Mouse (Mus musculus): ENCODE measurements around the gene Dyrk1a. TPM values are rescaled to one million over a fixed set of nuclear protein-coding genes. Genes with fewer than 3 reads are reported as not detected.

The Dyrk1a gene
- polyA plus RNA-seq, 1 experiment from 2014 or later = 12.7 TPM

- Histone ChIP-seq H3K4me3 (no peak overlapping the region), H3K4me2 (no peak overlapping the region), H3K4me1 (no peaks in the 10 kb centered on the region), H3K27ac (no peak overlapping the region), H3K9ac (no peak overlapping the region), H3K9me3 (replicated peaks) (no peaks in the 10 kb centered on the region), H3K36me3 (ENCODE audit: poor library complexity, severe bottlenecking) (no peaks in the 10 kb centered on the region), H3K27me3 (no peaks in the 10 kb centered on the region)
- 98% methylated on average over 4 of the region's 4 CpGs for WGBS
- no peak for ATAC-seq
These were observed 132.2 kb downstream of the Dyrk1a start for GRCm38 (mm10) chr16:94701971-94702370.

GRCm38 (mm10) chr16:94713480-94714094 lies 143.8 kb downstream of the Dyrk1a start:
- peak overlapping the region; percentile 59 for H3K4me2 ChIP-seq
- H3K4me3 ChIP-seq = peak overlapping the region; percentile 30
- peaks cover 4% of the 10 kb centered on the region for H3K9me3 ChIP-seq (replicated peaks)
- 9% methylated on average over 25 of the region's 25 CpGs for WGBS
- peaks cover 9% of the 10 kb centered on the region for H3K4me1 ChIP-seq
- peak; percentile 92 for ATAC-seq
- H3K27me3 ChIP-seq = no peaks in the 10 kb centered on the region; the same call in 1 of the 2 replicates
- peak overlapping the region; percentile 54 for H3K9ac ChIP-seq
- H3K36me3 ChIP-seq (ENCODE audit: poor library complexity, severe bottlenecking) = no peaks in the 10 kb centered on the region
- no peak overlapping the region for H3K27ac ChIP-seq

GRCm38 (mm10) chr16:94714483-94714882 lies 144.7 kb downstream of the Dyrk1a start:
- WGBS = 73% methylated on average over 14 of the region's 14 CpGs
- Histone ChIP-seq H3K4me2 (no peak overlapping the region), H3K4me1 (peaks cover 9% of the 10 kb centered on the region), H3K9me3 (replicated peaks) (peaks cover 4% of the 10 kb centered on the region), H3K27me3 (no peaks in the 10 kb centered on the region; the same call in 1 of the 2 replicates), H3K36me3 (ENCODE audit: poor library complexity, severe bottlenecking) (no peaks in the 10 kb centered on the region), H3K9ac (no peak overlapping the region), H3K27ac (no peak overlapping the region), H3K4me3 (no peak overlapping the region)
- ATAC-seq = no peak

GRCm38 (mm10) chr16:94717051-94717450 lies 147.2 kb downstream of the Dyrk1a start:
- Histone ChIP-seq H3K36me3 (ENCODE audit: poor library complexity, severe bottlenecking) (no peaks in the 10 kb centered on the region), H3K9ac (no peak overlapping the region), H3K4me2 (no peak overlapping the region), H3K27ac (no peak overlapping the region), H3K4me3 (no peak overlapping the region), H3K27me3 (no peaks in the 10 kb centered on the region; the same call in 1 of the 2 replicates), H3K9me3 (replicated peaks) (peaks cover 4% of the 10 kb centered on the region), H3K4me1 (peaks cover 9% of the 10 kb centered on the region)
- no peak for ATAC-seq
- WGBS = 90% methylated on average over 11 of the region's 11 CpGs

- Histone ChIP-seq H3K27me3 (no peaks in the 10 kb centered on the region; the same call in 1 of the 2 replicates), H3K27ac (no peak overlapping the region), H3K4me2 (no peak overlapping the region), H3K9me3 (replicated peaks) (peaks cover 4% of the 10 kb centered on the region), H3K4me1 (peaks cover 6% of the 10 kb centered on the region), H3K9ac (no peak overlapping the region), H3K4me3 (no peak overlapping the region), H3K36me3 (ENCODE audit: poor library complexity, severe bottlenecking) (no peaks in the 10 kb centered on the region)
- WGBS = 55% methylated on average over 4 of the region's 4 CpGs
- no peak for ATAC-seq
These were observed 149.1 kb downstream of the Dyrk1a start for GRCm38 (mm10) chr16:94718919-94719318.

- no peak overlapping the region for H3K27ac ChIP-seq
- H3K36me3 ChIP-seq (ENCODE audit: poor library complexity, severe bottlenecking) = no peaks in the 10 kb centered on the region
- H3K4me1 ChIP-seq = 0 out of 2 replicates have a peak, but pooled peaks cover 5% of the 10 kb centered on the region
- no peak overlapping the region for H3K4me3 ChIP-seq
- 81% methylated on average over 4 of the region's 4 CpGs for WGBS
- no peak overlapping the region for H3K4me2 ChIP-seq
- H3K27me3 ChIP-seq = no peaks in the 10 kb centered on the region; the same call in 1 of the 2 replicates
- ATAC-seq = no peak
- no peak overlapping the region for H3K9ac ChIP-seq
- H3K9me3 ChIP-seq (replicated peaks) = peaks cover 4% of the 10 kb centered on the region
These were observed 149.7 kb downstream of the Dyrk1a start for GRCm38 (mm10) chr16:94719488-94719887.

GRCm38 (mm10) chr16:94720476-94721153 lies 150.8 kb downstream of the Dyrk1a start:
- WGBS = 67% methylated on average over 7 of the region's 7 CpGs

GRCm38 (mm10) chr16:94721549-94722006 lies 151.8 kb downstream of the Dyrk1a start:
- whole genome bisulfite sequencing = 83% methylated on average over 10 of the region's 10 CpGs
- no peak for ATAC-seq

More at GRCm38 (mm10) chr16:94720476-94721153, 150.8 kb downstream of the Dyrk1a start:
- Histone ChIP-seq H3K4me2 (no peak overlapping the region), H3K27me3 (no peaks in the 10 kb centered on the region), H3K27ac (no peak overlapping the region), H3K9ac (no peak overlapping the region), H3K36me3 (ENCODE audit: poor library complexity, severe bottlenecking) (no peaks in the 10 kb centered on the region), H3K9me3 (replicated peaks) (peaks cover 4% of the 10 kb centered on the region), H3K4me3 (no peak overlapping the region), H3K4me1 (0 out of 2 replicates have a peak, but pooled peaks cover 11% of the 10 kb centered on the region)
- no peak for ATAC-seq

GRCm38 (mm10) chr16:94722936-94723335 lies 153.1 kb downstream of the Dyrk1a start:
- 80% methylated on average over 12 of the region's 12 CpGs for WGBS
- H3K27ac ChIP-seq = no peak overlapping the region
- no peak overlapping the region for H3K9ac ChIP-seq
- no peak for ATAC-seq
- H3K9me3 ChIP-seq (replicated peaks) = no peaks in the 10 kb centered on the region
- H3K4me1 ChIP-seq = 0 out of 2 replicates have a peak, but pooled peaks cover 11% of the 10 kb centered on the region
- H3K27me3 ChIP-seq = no peaks in the 10 kb centered on the region
- no peak overlapping the region for H3K4me3 ChIP-seq
- no peaks in the 10 kb centered on the region for H3K36me3 ChIP-seq (ENCODE audit: poor library complexity, severe bottlenecking)
- H3K4me2 ChIP-seq = no peak overlapping the region

More at GRCm38 (mm10) chr16:94721549-94722006, 151.8 kb downstream of the Dyrk1a start:
- H3K27me3 ChIP-seq = no peaks in the 10 kb centered on the region
- H3K4me2 ChIP-seq = no peak overlapping the region
- 0 out of 2 replicates have a peak, but pooled peaks cover 11% of the 10 kb centered on the region for H3K4me1 ChIP-seq
- no peak overlapping the region for H3K4me3 ChIP-seq
- no peak overlapping the region for H3K9ac ChIP-seq
- H3K9me3 ChIP-seq (replicated peaks) = peaks cover 2% of the 10 kb centered on the region
- no peaks in the 10 kb centered on the region for H3K36me3 ChIP-seq (ENCODE audit: poor library complexity, severe bottlenecking)
- H3K27ac ChIP-seq = no peak overlapping the region

- under 1% methylated on average over 23 of the region's 23 CpGs for WGBS
- peak overlapping the region; percentile 85 for H3K27ac ChIP-seq
- no peaks in the 10 kb centered on the region for H3K36me3 ChIP-seq (ENCODE audit: poor library complexity, severe bottlenecking)
- peak overlapping the region; percentile 92 for H3K4me2 ChIP-seq
- H3K9me3 ChIP-seq (replicated peaks) = peaks cover 2% of the 10 kb centered on the region; the same call in 1 of the 2 replicates
- ATAC-seq = peak; percentile 98
- no peaks in the 10 kb centered on the region for H3K27me3 ChIP-seq
- 0 out of 2 replicates have a peak, but pooled peaks cover 8% of the 10 kb centered on the region for H3K4me1 ChIP-seq
- H3K4me3 ChIP-seq = peak overlapping the region; percentile 55
- H3K9ac ChIP-seq = peak overlapping the region; percentile 70
These were observed 154.3 kb downstream of the Dyrk1a start for GRCm38 (mm10) chr16:94724061-94724596.

GRCm38 (mm10) chr16:94724747-94725211 lies 155.0 kb downstream of the Dyrk1a start:
- peak overlapping the region; percentile 70 for H3K9ac ChIP-seq
- H3K4me3 ChIP-seq = peak overlapping the region; percentile 55
- H3K27ac ChIP-seq = peak overlapping the region; percentile 85
- no peaks in the 10 kb centered on the region for H3K36me3 ChIP-seq (ENCODE audit: poor library complexity, severe bottlenecking)
- 2% methylated on average over 18 of the region's 18 CpGs for WGBS
- peak overlapping the region; percentile 92 for H3K4me2 ChIP-seq
- no peaks in the 10 kb centered on the region for H3K27me3 ChIP-seq
- peaks cover 4% of the 10 kb centered on the region; the same call in 1 of the 2 replicates for H3K9me3 ChIP-seq (replicated peaks)
- H3K4me1 ChIP-seq = 0 out of 2 replicates have a peak, but pooled peaks cover 8% of the 10 kb centered on the region
- ATAC-seq = peak; percentile 50

- no peak overlapping the region for H3K27ac ChIP-seq
- H3K9me3 ChIP-seq (replicated peaks) = peaks cover 4% of the 10 kb centered on the region; the same call in 1 of the 2 replicates
- no peaks in the 10 kb centered on the region for H3K27me3 ChIP-seq
- no peak overlapping the region for H3K4me3 ChIP-seq
- 87% methylated on average over 6 of the region's 6 CpGs for WGBS
- H3K36me3 ChIP-seq (ENCODE audit: poor library complexity, severe bottlenecking) = no peaks in the 10 kb centered on the region
- ATAC-seq = no peak
- no peak overlapping the region for H3K4me2 ChIP-seq
- no peak overlapping the region for H3K9ac ChIP-seq
- H3K4me1 ChIP-seq = 0 out of 2 replicates have a peak, but pooled peaks cover 6% of the 10 kb centered on the region
These were observed 159.4 kb downstream of the Dyrk1a start for GRCm38 (mm10) chr16:94729236-94729635.

Data from forebrain, embryonic 13.5 days (tissue).